Mouse (Mus musculus) splenic B cell, adult 2 months (primary cell): Measurements from ENCODE around the gene Plekha4.
A peak's percentile ranks its signal among the peaks of the same experiment; 100 is the strongest.
"Not testable (repeated sequence)": the region's sequence is repeated elsewhere in the genome, so short reads cannot be mapped to it uniquely, and the experiment has no call there.

ENCODE experiments used
- DNase-seq: peaks from one replicate; pipeline ENCODE4 v3.0.0-alpha.2; 2011; ENCODE audit warnings: low read depth, low spot score
- H3K27me3 ChIP-seq: 2 replicates; pipeline ENCODE4 v1.6.1; 2012; ENCODE audit warnings: mild to moderate bottlenecking, low read length, moderate library complexity, mixed read lengths; ENCODE audit not compliant: control insufficient read depth, poor library complexity, insufficient read depth, severe bottlenecking
- H3K36me3 ChIP-seq: 2 replicates; pipeline ENCODE4 v1.6.1; 2012; ENCODE audit warnings: mild to moderate bottlenecking, low read length, moderate library complexity, mixed read lengths; ENCODE audit not compliant: control insufficient read depth, poor library complexity, insufficient read depth, severe bottlenecking

Plekha4 gene

DNA sequence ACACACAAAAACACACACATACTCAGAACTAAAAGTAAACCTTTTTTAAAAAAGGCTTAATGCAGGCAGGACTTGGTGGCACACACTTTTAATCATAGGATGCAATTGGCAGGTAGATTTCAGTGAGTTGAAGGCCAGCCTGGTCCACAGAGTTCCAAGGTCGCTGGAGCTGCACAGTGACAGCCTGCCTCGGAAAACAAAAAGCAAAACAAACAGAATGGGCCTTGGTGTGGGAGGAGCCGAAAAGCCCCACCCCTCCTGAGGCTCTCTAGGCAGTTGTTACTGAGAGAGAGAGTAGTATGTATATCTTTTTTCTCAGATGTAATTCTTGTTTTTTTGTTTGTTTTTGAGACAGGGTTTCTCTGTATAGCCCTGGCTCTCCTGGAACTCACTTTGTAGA, 34.9 kb upstream of the Plekha4 start:
- Histone ChIP-seq H3K27me3 (no peaks in the 10 kb centered on the region), H3K36me3 (no peaks in the 10 kb centered on the region; the same call in none of the 2 replicates)
- DNase-seq = no peak

DNA sequence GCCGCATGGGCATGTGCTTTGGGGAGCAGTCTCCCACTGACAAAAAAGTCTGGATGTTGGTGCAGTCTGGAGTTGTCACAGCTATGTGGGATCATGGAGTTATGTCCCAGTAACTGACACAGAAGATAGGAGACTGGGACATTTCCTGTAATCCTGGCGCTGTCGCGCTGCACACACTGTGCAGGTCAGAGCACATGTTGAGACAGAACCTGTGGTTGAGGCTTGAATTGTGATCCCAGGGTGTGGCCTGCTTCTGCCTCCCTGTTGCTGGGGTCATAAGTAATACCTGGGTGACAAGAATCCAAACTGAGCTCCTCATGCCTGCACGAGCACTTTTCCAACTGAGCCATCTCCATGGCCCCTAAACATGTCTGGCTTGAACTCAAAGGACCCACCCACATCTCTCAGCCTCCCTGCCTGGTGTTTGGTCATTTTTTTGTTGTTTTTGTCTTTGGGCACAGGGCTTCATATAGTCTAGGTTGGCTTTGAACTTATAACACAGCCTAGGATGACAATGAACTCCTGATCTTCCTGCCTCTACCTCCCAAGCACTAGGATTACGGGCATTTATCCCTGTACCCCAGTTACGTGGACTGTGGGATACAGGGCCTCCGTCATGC, 33.8 kb upstream of the Plekha4 start:
- no peak for DNase-seq
- Histone ChIP-seq H3K27me3 (no peaks in the 10 kb centered on the region), H3K36me3 (no peaks in the 10 kb centered on the region; the same call in none of the 2 replicates)

DNA sequence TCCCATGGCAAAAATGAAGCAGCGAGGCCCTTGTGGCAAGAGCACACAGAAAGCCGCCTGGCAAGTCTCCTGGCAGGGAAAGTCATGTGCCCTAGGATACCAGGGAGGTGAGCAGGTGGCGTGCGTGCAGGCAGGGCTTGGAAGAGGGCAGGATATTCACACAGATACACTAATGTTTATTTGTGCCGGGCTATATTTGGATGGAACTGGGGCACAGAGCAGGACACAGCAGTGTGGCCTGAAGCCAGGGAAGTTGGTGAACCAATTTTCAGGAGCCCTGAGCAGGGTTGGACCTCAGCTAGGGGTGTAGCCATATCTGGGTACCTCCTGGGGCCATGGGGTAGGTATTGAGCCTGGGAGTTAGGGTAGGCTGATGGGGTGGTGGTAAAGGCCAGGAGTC, 33.2 kb upstream of the Plekha4 start:
- Histone ChIP-seq H3K27me3 (no peaks in the 10 kb centered on the region), H3K36me3 (no peaks in the 10 kb centered on the region; the same call in none of the 2 replicates)
- no peak for DNase-seq

DNA sequence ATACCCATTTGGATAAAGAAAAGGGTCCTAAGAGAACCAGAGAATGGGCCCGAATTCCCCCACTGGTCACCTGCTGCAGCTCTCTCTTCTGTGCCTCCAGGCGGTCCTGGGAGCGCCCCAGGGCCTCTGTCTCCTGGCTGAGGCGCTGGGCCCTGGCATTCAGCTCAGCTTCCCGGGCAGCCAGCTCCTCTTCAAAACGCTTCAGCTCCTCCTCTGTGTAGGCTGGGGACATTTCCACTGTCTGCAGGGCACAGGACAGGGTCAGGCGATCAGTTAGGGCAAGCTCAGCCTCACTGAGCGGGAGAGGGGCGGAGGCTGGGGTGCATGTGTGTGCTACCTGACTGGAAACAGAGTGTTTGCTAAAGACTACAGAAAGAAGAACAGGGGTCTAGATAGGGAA, 31.6 kb upstream of the Plekha4 start:
- H3K27me3 ChIP-seq = no peaks in the 10 kb centered on the region
- DNase-seq = no peak
- peaks cover 2% of the 10 kb centered on the region for H3K36me3 ChIP-seq

DNA sequence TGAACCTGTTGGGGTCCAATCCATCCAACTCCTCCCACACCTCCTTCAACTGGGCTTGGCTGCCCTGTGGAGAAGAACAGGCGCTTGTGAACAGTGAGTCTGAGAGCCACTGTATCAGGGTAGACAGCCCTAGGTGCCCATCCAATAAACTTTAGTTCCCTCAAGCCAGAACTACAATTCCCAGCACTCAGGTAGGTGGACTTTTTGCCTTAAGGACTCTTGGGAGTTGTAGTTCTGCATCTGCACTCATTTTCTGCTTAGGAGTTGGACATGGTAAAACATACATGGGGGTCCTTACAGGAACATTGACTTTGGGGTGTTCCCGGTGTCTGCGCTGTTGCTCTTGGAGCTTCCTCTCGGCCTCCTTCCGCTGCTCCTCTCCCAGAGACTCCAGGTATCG, 27.7 kb upstream of the Plekha4 start:
- Histone ChIP-seq H3K27me3 (no peaks in the 10 kb centered on the region), H3K36me3 (peaks cover 2% of the 10 kb centered on the region)
- DNase-seq = no peak

DNA sequence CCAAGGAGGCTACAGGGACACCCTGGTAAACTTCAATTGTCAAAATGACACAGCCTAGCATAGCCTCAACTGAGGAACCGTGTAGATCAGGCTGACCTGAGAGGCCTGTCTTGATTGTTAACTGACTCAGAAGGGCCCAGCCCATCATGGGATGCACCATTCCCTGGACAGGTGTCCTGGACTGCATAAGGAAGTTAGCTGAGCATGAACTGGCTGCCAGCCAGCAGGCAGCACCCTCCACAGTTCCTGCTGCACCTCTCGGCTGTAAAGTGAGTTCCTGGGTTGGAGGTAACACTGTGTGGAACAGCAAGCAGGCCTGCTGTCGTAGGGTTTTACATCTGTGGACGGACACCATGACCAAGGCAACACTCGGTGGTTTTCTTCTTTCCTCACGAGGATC, 18.5 kb upstream of the Plekha4 start:
- H3K27me3 ChIP-seq = no peaks in the 10 kb centered on the region
- no peak for DNase-seq
- no peaks in the 10 kb centered on the region for H3K36me3 ChIP-seq

DNA sequence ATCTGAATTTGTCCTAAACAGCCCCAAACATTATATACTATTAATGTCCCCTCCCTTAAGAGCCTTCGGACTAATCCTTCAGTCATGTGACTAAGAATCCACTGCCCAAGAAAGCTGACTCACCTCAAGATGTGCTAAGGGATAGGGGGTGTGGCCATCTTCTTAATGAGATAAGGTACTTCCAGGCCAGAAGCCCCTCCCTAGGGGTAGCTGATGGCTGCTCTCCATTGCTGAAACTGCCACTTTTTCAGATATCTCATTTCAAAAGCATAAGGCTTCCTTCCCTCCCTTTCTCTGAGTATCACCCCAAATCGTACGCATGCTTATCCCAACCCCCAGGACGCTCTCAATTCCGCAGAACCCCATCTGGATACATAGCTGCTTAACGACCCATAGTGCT, 17.6 kb upstream of the Plekha4 start:
- no peaks in the 10 kb centered on the region for H3K36me3 ChIP-seq
- DNase-seq = no peak
- no peaks in the 10 kb centered on the region for H3K27me3 ChIP-seq

DNA sequence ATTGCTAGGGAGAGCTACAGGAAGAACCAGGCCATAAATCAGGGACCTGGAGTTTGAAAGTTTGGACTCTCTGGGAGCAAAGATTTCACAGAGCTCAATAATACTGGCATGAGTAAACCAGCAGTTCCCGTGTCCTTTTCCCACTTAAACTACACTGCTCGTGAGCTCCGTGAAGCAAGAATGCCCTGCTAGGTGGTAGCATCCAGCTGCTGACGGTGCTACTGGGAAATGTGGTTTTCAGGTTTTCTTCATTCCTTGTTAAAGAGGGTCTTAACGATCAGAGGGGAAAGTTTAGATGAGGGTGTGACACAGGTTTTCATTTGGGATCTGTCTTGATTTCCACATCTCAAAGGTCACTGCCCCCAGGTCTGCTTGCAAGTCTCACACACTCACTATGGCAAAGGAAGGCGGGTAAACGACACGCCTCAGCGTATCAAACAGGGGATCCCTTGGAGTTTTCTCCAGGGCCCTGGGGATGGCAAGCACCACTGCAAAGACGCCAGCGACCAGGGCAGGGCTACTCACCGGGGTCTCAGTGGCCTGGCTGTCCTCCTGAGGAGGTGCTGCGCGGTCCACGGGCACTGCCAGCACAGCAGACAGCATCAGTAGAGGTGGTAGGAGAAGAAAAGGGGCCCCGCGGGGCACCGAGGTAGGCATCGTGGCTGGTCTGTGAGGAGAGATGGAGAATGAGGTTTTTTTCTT, 16.8 kb upstream of the Plekha4 start:
- DNase-seq = no peak
- H3K36me3 ChIP-seq = no peaks in the 10 kb centered on the region
- no peaks in the 10 kb centered on the region for H3K27me3 ChIP-seq

DNA sequence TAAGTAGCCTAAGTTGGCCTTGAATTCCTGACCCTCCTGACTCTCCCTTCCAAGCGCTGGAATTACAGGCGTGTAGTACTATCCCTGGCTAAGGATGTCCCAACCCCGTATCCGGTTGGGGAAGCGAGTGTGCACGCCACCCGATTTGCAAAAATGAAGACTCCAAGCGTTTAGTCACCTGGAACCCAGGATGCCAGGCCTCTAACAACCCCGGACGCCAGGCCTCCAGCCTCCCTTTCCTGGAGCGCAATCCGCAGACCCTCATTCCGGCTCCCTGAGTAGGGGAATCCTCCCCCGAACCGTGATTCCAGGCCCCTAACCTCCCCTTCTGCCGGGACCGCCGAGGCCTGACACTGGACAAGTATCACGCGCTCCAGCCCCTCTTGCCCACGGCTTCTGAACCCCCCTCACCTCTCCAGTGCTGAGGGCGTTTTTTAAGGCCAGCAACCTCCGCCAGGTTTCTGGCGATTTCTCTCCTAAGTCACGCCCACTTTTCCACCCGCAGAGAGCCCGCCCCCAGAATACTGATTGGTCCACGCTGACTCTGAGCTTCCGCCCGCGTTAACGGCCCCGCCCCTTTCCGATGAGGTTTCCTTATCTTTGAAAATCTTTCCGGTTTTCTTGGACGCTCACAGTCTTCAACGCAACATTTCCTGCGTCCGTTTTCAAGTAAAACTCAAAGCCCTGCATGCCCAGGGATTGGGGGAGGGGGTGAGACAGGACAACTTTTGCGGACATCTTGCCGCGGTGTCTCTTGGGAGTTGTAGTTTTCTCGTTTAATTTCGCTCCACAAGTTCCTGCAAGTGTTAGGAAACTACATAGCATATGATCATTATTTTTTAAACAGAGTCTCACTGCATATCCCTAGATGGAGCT, 16.0 kb upstream of the Plekha4 start, which contains the start of gene Nucb1:
Nucb1 (minus strand) TSS at position 495 of the 876 bp plus-strand sequence.
- Histone ChIP-seq H3K36me3 (no peaks in the 10 kb centered on the region), H3K27me3 (no peaks in the 10 kb centered on the region)
- DNase-seq = peak; percentile 93

DNA sequence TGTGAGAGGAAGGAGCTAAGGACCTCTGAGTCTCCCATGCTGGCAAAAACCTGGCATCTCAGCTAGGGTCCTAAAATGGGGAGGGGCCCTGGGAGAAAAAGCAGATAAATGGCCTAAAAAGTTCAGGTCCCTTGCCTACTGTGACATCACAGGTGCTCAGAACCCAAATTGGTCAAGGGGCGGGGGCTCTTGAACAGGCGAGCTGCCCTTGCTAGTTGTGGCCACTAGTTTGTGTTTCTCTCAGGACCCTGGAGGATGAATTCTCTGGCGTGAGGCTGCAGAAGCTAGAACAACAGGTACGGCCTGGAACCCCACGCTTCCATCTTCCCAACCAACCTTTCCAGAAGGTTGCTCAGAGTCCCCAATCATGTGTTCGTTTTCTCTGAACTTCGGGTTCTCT, 11.7 kb upstream of the Plekha4 start:
- no peaks in the 10 kb centered on the region for H3K36me3 ChIP-seq
- H3K27me3 ChIP-seq = no peaks in the 10 kb centered on the region

DNA sequence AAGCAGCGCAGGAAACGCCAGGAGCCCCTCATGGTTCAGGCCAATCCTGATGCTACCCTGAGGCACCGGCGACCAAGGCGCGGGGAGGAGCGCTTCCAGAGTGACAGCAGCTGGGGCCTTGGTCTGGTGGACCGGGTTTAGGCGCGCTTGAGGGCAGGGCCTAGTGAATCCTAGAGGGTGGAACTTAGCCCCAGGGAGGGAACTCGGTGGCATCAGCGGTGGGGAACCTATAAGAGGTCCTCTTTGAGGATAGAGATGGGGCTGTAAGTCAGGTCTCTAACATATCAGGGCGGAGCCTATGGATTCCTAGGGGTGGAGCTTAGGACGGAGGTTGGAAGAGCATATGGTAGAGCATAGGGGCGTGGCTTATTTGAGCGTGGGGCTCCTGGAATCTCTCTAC, 10.7 kb upstream of the Plekha4 start:
- H3K36me3 ChIP-seq = no peaks in the 10 kb centered on the region
- no peak for DNase-seq
- no peaks in the 10 kb centered on the region for H3K27me3 ChIP-seq

More for the DNA sequence above, 11.7 kb upstream of the Plekha4 start:
- no peak for DNase-seq

DNA sequence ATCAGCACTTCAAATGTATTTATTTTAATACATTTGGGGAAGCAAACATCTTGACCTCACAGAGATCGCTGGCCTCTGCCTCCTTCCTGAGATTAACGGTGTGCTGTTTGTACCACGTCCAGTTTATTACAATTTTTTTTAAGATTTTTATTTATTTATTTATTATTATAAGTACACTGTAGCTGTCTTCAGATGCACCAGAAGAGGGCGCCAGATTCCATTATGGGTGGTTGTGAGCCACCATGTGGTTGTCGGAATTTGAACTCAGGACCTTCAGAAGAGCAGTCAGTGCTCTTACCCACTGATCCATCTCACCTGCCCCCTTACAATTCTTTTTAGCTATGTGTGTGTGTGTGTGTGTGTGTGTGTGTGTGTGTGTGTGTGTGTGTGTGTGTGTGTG, 9.3 kb upstream of the Plekha4 start:
- not testable (repeated sequence) for H3K36me3 ChIP-seq, H3K27me3 ChIP-seq, DNase-seq

DNA sequence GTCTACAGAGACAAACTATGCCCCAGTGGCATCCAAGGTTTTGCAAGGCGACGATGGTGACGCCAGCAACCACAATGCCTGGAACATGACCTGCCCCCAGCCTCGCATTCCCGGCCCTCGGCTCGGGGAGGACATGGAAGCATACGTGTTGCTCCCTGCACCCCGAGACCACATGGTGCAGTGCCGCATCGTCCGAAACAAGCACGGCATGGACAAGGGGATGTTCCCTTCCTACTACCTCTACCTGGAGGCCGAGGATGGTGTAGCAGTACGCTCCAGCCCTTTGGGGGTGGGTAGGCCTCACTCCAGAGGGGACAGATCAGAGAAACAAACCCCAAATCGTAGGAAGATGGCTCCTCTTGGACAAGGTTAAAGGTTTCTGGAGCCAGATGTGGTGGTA, 7.5 kb upstream of the Plekha4 start:
- no peak for DNase-seq
- Histone ChIP-seq H3K36me3 (no peaks in the 10 kb centered on the region), H3K27me3 (no peaks in the 10 kb centered on the region)

DNA sequence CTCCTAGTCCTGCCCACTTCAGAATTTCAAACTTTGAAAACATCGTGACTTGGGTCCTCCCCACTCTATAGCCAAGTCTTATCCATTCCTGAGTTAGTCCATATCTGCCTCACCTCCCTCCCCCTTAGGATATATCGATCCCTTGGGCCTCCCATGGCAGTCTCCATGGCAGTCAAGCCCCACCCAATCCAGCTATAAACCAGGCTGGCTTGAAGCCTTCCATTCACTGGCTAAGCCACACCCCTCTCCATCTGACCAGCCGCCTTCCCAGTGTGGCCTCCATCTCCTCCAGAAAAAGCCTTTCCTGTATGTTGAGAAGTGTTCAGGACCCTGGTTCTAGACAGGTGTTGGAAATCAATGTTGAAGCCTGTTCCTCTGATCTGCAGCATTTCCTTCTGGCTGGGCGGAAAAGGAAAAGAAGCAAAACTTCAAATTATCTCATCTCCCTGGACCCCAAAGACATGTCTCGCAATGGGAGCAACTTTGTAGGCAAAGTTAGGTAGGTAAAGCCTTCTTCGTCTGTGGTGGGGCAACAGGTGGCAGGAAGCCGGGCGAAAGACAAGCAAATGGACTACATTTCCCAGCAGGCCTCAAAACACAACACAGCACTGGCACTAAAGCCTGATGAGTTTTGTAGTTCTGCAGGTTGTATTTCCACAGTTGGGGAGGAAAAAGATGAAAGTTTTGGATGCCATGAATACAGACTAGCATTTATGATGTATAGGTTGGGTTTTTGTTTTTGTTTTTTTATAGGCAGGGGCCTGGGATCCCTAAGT, 6.6 kb upstream of the Plekha4 start:
- peak; percentile 24 for DNase-seq
- H3K27me3 ChIP-seq = no peaks in the 10 kb centered on the region
- H3K36me3 ChIP-seq = no peaks in the 10 kb centered on the region
